Mouse (Mus musculus) liver, adult (tissue): Measurements from ENCODE around the gene Fbxo6.

Source experiments
- GATA4 ChIP-seq: IDR thresholded peaks from 2 replicates; pipeline ENCODE4 v1.6.1; 2014; ENCODE audit warnings: mild to moderate bottlenecking, low read length; ENCODE audit not compliant: insufficient replicate concordance

Fbxo6 gene

GRCm38 (mm10) chr4:148139767-148140097 lies 12.2 kb downstream of the Fbxo6 start:
- TF ChIP-seq GATA4 = no peak

DNA sequence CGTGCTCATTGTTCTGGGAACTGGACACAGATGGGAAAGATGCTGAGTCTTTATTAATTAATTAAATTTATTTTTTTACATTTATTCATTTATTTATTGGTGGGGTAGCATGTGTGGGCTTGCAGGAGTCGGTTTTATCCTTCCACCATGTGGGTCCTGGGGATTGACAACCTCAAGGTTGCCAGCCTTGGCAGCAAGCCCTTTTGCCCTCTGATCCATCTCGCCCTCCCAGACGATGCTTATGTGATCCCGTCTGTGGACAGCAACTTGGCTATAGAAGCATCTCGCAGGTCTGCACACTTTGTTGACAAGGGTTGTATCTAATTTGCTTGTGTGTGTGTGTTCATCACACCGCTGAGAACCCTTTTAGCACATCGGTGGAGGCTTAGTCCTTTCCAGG lies 14.4 kb downstream of the Fbxo6 start:
- TF ChIP-seq GATA4 = no peak

GRCm38 (mm10) chr4:148134988-148135387 lies 17.0 kb downstream of the Fbxo6 start:
- TF ChIP-seq GATA4 = no peak

- no peak for TF ChIP-seq GATA4
These were observed 20.4 kb downstream of the Fbxo6 start for GRCm38 (mm10) chr4:148131497-148132081.

- no peak for TF ChIP-seq GATA4
These were observed 21.2 kb downstream of the Fbxo6 start, which contains the start of gene Draxin for GRCm38 (mm10) chr4:148130561-148131413. TSS of gene Draxin (minus strand) at chr4:148130698.

DNA sequence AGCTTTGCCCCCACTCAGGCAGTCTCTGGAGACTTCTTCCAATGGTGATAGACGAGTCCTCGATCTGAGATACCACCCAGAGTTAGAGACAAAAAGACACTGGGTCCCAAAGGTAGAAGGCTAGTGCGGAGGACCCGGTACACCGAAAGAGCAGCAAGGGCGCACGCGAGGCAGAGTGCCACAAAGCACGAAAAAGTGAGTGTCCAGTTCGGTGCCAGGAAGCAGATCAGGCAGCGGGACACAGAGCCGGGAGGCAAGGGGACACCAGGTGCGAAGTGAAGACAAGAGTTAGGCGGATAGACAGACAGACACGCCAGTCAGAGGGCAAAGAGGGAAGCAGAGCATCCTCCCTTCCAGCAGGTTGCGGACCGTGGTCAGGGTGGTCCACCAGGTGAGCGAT lies 21.8 kb downstream of the Fbxo6 start, which contains the start of gene Mad2l2:
TSS of gene Mad2l2 (plus strand) at position 252 of the 400 bp plus-strand sequence.
- TF ChIP-seq GATA4 = no peak

DNA sequence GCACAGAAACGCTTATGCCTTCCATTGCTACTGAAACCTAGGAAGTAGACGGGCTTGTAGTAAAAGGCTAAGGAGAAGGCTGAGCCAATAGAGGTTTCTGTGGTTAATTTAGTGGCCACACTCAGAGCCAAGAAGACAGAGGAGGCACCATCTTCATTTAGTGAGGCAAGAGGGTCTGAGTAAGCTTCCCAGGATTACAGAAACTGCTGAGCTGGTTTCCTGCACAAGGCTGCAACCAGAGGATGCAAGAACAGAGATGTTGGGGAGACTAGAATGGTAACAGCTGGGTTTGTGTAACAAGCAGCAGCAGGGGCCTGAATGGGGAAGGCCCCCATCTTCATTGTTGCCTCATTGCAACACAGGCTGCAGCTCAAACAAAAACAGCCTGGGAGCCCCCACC lies 23.3 kb downstream of the Fbxo6 start:
- no peak for TF ChIP-seq GATA4

GRCm38 (mm10) chr4:148128241-148128640 lies 23.7 kb downstream of the Fbxo6 start:
- no peak for TF ChIP-seq GATA4

DNA sequence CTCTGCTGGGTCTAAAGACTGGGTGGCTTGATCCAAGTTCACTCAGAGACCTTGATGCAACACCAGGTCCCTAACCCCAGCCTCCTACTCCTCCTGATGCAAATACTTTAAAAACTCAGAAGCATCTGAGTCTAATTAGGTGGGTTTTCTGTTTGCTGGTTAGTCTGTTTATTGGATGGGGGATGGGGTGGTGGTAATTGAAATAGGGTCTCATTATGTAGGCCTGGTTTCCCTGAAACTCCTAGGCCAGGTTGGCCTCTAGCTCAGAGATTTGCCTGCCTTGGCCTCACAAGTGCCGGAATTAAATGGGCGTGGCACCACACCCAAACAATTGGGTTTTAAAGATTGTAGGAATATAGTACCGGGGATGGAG lies 29.3 kb downstream of the Fbxo6 start:
- TF ChIP-seq GATA4 = no peak

DNA sequence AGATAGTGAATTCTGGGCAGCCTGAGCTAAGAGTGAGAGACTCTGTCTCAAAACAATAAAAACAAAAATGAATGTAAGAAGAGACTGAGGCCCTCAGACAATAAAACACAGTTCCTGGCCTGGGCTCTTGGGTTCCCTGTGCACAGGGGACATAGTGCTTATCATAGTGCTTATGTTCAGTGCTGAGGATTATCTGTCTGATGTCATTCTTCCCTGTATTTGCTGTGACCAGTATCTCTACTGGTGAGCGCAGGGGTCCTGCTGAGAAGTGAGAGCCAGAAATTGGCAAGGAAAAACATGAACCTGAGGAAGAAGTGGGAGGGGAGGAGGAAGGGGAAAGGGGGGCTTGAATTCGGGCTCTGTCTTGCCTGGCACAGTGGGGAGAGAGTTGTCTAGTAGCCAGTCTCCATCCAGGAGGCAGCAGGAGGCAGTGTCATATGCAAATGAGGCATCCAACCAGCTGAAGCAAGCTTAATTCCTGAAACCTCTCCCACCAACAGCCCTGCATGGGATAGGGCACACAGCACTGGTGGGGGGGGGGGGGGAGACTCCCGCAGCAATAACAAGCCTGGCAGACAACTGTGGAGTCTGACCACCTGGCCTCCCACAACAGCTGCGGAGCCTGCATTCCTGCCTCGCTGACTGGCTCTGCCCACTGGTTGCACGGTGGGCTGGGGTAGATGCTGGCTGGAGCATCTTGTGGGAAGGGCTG lies 29.8 kb downstream of the Fbxo6 start:
- TF ChIP-seq GATA4 = no peak

- no peak for TF ChIP-seq GATA4
These were observed 30.6 kb downstream of the Fbxo6 start for GRCm38 (mm10) chr4:148121362-148121761.

DNA sequence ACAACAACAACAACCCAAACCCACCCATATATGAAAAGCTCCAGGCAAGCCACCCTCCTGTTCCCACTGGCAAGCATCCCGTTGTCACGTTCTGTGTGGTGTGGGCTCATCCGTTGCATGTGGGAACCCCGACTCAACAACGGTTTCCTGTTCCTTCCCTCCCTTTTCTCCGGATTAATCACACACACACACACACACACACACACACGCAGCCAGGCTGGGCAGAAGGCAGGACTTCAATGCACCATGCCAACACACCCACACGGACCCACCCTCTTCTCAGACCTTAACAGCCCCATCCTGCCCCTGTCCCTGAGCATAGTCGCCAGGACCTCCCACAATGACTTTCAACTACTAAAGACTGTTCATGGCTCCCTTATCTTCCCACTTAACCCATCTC lies 31.4 kb downstream of the Fbxo6 start:
- no peak for TF ChIP-seq GATA4

DNA sequence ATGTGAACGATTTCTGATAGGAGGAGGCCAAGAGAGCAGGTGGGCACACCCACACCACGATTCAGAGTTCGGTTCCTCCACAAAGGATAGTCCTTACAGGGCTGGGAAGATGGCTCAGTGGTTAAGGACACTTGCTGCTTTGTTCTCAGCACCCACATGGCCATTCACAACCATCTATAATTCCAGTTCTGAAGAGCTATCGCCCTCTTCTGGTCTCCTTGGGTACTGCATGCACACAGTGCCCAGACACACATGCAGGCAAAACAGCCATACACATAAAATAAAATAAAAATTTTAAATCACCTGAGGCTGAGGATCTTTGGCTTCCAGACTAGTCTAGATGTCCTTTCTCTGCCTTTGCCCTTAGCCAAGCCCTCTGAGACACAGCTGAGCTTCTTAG lies 34.5 kb downstream of the Fbxo6 start:
- TF ChIP-seq GATA4 = no peak

- no peak for TF ChIP-seq GATA4
These were observed 35.3 kb downstream of the Fbxo6 start for GRCm38 (mm10) chr4:148116657-148117056.

DNA sequence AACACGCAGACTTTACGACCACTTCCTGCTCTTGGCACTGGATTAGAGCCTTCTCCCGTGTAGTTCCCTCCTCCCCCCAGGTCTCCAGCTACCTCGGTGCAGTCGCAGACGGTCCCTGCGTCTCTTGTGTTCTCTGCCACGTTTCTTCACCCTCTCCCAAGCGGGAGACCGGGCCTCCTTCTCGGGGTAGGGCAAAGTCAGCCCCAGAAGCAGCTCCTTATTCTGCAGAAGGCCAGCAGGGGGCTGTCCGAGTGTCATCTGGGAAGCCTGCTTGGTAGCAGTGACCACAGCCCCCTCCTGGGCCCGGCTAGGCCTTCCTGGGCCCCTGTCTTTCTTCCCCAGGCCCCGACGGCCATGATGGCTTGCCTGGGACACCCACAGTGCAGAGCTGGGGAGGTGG lies 36.5 kb downstream of the Fbxo6 start:
- no peak for TF ChIP-seq GATA4

DNA sequence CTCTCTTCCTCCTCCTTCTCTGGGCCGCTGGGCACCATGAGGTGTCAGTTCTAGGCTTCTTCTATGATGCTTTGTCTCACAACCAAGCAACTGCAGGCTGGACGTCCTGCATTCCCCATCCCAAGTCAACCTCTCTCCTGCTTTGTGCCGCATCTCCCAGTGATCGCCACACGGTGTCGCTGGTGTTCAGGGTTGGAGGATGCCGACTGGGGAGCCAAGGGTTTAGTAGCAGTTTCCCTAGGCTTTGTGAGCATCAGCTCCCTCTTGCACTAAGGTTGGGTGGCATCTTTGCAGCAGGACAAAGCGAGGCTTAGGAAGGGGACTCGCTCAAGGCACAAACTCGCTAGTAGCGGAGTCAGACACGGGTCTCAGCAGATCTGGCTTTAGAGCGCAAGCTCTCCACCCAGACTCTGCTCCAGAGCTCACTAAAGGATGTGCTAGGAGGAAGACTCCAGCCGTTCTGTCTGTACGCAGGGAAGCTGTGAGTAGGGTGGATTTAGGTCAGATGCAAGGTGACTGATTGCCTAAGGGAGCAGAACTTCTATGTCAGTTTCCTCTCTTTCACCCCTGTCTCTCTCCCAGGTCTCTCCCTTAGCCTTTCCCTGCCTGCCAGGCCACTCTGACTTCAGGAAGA lies 37.1 kb downstream of the Fbxo6 start:
- no peak for TF ChIP-seq GATA4

DNA sequence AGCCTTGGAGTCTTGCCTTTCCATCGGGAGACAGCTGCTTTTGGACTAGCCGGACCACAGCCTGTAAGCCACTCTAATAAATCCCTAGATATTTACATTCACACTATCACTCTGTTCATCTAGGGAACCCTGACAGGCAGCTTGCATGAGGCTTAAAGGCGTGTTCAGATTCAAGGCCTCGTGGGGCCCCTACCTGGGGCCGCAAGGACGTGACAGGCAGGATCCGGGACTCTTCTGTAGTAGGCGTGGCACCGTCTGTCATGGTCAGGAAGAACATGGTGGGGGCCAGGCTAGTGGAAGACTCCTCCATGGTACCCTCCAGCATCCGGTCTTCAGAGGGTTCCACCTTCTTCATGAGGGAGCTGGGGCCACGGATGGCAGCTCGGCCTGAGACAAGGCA lies 39.4 kb downstream of the Fbxo6 start:
- TF ChIP-seq GATA4 = no peak
